Mouse (Mus musculus): ENCODE results near the gene Gprc5d. TPM values are rescaled to one million over a fixed set of nuclear protein-coding genes. Genes with fewer than 3 reads are reported as not detected.

The Gprc5d gene
- total RNA-seq, 2 experiments from 2014 or later = 5.0 TPM; not detected in 1

DNA sequence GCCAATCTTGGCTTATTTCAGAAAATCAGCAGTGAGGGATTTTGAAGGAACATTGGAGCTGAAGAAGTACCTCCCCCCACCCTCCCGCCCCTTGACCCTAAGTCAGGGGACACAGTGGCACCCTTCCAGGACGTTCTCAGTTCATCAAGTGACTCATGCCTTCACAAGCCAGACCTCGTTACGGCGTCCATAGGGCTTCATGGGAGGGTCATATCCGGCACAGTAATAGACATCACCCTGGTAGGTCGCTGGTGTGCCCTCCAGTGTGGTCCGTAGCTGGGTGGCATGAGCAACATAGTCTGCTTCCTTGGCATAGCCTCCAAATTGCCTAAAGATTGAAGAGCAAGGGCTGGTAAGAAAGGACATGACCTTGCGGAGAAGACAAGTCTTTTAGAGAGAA is 19.7 kb upstream of the Gprc5d start:
- no peak for ATAC-seq (replicated peaks; ENCODE audit: low FRiP score, poor library complexity, severe bottlenecking)

DNA sequence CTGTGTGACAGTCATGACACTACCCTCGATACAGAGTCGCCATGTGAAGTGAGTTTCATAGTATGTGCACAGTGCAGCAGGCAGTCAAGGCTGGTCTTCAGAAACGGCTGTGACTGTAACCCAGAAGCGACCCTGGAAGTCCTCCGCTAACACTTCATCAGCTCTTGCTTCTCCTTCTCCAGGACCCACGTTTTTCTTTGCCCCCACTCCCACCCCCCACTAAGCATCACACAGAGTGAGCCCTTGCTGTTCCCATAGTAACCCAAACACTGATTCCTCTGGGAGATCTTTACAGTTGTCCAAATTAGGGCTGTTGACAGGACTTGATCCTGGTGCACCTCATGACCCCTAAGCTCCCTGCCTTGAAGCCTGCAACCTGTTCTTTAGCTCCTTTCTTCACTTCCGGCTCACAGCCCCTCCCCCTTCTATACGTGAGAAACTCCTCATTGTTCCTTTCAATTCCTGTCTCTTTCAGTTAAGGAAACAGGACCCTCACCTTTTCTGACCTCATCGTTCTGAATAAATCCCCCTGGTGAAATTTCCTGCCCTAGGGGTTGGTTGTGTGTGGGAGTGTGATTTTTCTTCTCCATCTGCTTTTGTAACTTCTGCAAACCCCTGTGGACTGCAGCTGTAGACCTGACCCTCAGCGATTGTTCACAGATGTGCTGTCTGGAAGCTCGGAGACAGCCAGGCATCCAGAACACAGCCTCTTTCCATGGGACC is 18.5 kb upstream of the Gprc5d start:
- ATAC-seq (replicated peaks; ENCODE audit: low FRiP score, poor library complexity, severe bottlenecking) = no peak

GRCm38 (mm10) chr6:135135735-135136134 is 17.7 kb upstream of the Gprc5d start:
- ATAC-seq (replicated peaks; ENCODE audit: low FRiP score, poor library complexity, severe bottlenecking) = no peak

DNA sequence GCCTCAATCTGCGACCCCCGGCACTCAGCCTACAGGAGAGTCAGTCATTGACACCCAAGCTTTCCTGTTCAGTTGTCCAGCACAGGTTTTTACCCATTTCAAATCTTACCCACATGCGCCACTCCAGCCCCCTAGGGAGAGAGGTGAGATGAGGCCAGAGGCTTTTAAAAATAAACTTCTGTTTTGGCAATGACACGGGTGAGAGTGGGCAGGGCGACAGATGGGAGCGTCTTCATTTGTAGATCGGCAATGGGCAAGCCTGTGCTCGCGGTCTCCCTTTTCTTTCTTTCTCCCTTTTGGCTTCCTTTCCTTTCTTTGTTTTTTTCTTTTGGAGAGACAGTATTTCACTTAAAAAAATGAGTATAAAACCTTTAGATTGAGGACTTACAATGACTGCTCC is 15.4 kb upstream of the Gprc5d start:
- ATAC-seq (replicated peaks; ENCODE audit: low FRiP score, poor library complexity, severe bottlenecking) = no peak

- ATAC-seq (replicated peaks; ENCODE audit: low FRiP score, poor library complexity, severe bottlenecking) = no peak
Measured at GRCm38 (mm10) chr6:135133086-135133485, 15.0 kb upstream of the Gprc5d start.

GRCm38 (mm10) chr6:135124755-135125380 is 6.8 kb upstream of the Gprc5d start:
- no peak for ATAC-seq (replicated peaks; ENCODE audit: low FRiP score, poor library complexity, severe bottlenecking)

GRCm38 (mm10) chr6:135116479-135116878 is 1.6 kb downstream of the Gprc5d start:
- ATAC-seq (replicated peaks; ENCODE audit: low FRiP score, poor library complexity, severe bottlenecking) = no peak

DNA sequence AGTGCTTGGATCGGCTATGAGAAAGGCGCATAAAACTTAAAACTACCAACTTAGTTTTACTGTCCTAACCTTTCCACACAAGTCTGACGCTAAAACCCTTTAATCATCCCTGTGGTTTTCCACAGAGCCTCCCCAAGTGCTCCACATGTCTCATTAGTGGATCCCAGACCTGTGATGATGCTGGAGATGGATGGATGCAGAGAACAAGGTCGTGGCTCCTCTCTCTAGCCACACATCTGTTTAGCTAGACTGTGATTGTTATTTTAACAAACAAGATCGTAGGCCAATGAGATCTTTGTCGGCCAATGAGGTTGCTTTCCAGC is 5.0 kb downstream of the Gprc5d start:
- ATAC-seq (replicated peaks; ENCODE audit: low FRiP score, poor library complexity, severe bottlenecking) = no peak

GRCm38 (mm10) chr6:135112411-135113113 is 5.5 kb downstream of the Gprc5d start:
- ATAC-seq (replicated peaks; ENCODE audit: low FRiP score, poor library complexity, severe bottlenecking) = no peak

DNA sequence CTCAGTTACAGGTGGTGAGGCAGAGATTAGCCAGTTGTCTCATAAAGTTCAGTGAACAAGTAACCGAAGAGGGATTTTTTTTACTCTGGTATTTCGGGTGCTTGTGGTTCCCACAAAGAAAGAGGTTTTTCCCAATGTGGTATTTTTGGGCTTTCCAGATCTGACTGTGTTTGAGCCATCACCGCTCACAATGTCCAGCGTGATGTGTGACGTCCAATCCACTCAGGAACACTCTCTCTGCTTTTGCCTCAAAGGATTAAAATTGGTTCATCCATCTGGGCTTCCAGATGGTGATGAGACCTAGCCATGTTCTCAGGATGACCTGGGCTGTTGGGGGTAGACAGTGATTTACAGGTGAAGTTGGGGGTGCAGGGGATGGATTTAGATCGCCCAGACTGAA is 11.1 kb downstream of the Gprc5d start:
- ATAC-seq (replicated peaks; ENCODE audit: low FRiP score, poor library complexity, severe bottlenecking) = no peak

DNA sequence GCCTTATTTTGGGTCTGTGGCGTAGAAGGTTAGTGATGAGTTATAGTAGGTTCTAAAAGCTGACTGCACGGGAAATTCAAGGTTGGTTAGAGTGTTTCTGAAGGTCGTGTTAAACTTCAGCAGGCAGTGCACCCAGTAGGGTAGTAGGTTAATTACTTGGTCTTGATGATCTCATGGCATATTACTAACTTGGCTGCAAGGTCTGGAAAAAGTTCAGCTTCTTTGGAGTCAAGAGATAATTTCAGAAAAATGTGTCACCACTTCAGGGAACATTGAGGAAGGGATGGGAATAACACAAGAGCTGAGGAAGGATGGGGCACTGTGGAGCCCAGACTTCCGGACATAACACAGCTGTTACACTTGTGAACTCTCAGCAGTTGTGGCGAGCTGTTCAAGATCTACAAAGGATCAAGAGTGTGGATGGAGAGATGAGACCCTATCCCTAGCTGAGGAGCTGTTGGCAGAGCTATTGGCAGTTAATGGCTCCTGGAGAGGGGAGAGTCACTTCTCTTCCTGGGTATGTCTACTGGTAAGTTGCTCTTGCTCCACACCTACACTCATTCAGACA is 15.3 kb downstream of the Gprc5d start:
- no peak for ATAC-seq (replicated peaks; ENCODE audit: low FRiP score, poor library complexity, severe bottlenecking)

GRCm38 (mm10) chr6:135100787-135101472 is 17.2 kb downstream of the Gprc5d start:
- no peak for ATAC-seq (replicated peaks; ENCODE audit: low FRiP score, poor library complexity, severe bottlenecking)

DNA sequence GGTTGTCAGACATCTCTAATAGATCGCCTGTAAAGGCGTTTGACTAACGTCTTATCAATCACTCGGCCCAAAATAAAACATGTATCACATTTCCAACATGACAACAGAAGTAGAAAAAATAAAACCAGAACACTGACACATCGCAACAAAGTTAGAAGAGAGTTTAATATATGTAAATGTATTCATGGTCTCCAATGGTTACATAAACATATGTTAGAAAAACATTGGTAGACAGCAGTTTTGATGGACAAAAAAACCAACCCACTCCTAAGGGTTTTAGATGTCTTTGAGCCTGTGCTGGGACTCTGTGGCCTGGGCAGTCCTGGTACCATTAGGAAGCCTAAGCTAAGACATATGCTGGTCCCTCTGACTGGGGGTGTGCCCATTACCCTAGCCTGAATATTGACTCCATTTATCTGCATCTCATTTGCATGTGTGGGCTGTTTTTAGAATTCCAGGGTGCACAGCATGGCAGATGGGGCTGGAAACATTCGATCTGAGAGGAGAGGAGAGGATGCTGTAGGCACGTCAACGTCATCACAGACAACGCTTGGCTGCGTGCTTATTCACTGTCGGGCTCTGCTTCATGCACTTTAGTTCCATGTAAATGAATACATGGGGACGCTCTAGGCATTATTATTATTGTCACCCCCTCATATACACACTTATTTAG is 25.1 kb downstream of the Gprc5d start:
- ATAC-seq (replicated peaks; ENCODE audit: low FRiP score, poor library complexity, severe bottlenecking) = no peak

GRCm38 (mm10) chr6:135090661-135091060 is 27.4 kb downstream of the Gprc5d start:
- ATAC-seq (replicated peaks; ENCODE audit: low FRiP score, poor library complexity, severe bottlenecking) = no peak

DNA sequence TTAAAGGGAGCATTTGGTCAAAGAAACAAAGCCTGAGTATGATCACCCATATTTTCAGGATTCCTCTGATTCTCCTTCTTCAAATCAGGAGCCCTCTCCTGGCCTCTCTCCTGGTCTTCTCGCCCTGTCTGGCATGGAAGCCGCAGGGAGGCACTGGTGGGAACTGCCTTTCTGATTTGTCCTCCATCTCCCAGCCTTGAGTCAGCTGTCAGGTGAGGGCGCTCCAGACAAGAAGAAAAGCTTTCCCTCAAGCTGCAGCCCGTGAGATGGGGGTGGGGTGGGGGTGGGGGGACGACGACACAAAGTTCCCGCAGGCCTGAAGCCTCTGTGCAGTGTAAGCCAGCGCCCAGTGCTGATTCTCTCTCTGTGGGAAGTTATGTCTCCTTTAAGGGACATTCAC is 28.3 kb downstream of the Gprc5d start:
- no peak for ATAC-seq (replicated peaks; ENCODE audit: low FRiP score, poor library complexity, severe bottlenecking)

DNA sequence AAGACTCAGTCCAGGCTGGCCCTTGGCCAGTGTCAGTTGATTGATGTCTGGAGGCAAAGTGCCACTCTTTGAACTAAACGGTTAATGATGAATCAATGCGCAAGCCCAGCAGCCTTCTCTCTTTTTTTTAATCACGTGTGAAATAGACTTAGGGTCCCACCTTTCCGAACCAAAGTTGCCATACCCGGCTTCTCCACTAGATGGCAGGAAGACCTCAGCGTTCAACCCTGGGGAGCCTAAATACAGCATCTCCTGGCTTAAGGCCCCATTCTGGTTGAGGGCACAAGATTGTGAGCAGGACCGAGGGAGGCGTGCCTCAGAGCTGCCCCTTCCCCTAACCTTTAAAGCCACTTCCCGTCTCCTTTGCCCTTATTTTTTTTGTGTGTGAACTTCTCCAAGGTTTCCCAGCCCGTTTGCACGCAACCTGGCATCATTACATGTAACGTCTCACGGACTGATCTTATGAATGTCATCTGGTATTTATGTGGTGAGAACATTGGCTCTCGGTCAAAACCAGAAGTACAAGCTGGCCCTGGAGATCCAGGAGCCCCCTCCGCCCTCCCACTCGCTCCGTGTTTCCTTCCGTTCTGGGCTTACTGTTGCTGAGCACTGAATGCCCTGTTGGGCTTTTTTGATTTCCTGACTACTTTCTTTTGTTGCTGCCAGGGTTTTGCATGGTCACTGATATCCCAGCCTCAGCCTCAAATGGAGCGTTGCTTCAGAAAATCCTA is 30.2 kb downstream of the Gprc5d start:
- peak; percentile 60; the same call in 1 of the 2 replicates for ATAC-seq (replicated peaks; ENCODE audit: low FRiP score, poor library complexity, severe bottlenecking)

- no peak for ATAC-seq (replicated peaks; ENCODE audit: low FRiP score, poor library complexity, severe bottlenecking)
Measured at GRCm38 (mm10) chr6:135085703-135086102, 32.4 kb downstream of the Gprc5d start.

DNA sequence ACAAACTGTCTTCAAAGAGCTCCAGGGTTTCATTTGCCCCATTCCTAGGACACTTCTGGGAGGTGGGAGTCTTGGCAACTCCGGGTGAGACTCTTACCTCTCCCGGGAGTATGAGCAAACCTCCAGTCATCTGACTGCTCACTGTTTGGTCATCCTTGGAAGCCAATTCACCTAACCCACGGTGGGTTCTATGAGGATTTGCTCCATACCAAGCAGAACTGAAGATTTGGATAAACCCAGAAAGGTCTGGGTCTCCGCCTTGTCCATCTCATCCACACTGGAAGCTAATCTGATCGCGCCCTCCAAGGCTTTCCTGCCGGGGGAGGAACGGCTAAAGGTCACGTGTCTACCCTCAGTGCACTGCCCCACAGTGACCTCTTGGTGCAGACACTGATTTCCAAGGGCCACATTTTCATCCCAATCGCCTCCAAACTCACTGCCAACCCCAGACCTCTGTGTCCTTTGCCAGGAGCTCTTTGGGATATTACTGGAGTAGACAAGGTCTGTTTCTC is 34.0 kb downstream of the Gprc5d start:
- ATAC-seq (replicated peaks; ENCODE audit: low FRiP score, poor library complexity, severe bottlenecking) = no peak

DNA sequence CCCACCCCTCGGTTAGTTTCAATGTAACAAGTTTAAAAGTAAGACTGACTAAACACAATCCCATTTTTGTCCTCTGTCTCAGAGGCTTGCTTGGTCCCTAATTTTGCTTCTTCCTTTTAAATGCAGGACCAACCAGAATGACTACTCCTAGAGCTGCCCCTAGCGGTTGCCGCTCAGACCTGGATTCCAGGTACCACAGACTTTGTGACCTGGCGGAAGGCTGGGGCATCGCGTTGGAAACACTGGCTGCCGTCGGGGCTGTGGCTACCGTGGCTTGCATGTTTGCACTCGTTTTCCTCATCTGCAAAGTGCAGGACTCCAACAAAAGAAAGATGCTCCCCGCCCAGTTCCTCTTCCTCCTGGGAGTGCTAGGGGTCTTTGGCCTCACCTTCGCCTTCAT is 39.7 kb downstream of the Gprc5d start:
- no peak for ATAC-seq (replicated peaks; ENCODE audit: low FRiP score, poor library complexity, severe bottlenecking)

Data from erythroid progenitor cell, adult 5-6 weeks (primary cell).